Mouse (Mus musculus): ENCODE measurements at regions not wholly inside any gene's neighbourhood (a gene's known extent, or its start where the extent isn't known, plus 50 kb on each side); places are given as distances from the start of the nearest gene placed in this dataset.
A peak's percentile ranks its signal among the peaks of the same experiment; 100 is the strongest.

- DNase-seq (ENCODE audit: low spot score) = no peak
- Histone ChIP-seq H3K4me1 (peaks cover 49% of the 10 kb centered on the region), H3K27ac (0 out of 2 replicates have a peak overlapping the region, but pooled peaks have one; percentile 10), H3K27me3 (ENCODE audit: low read depth, poor library complexity, severe bottlenecking) (no peaks in the 10 kb centered on the region), H3K36me3 (no peaks in the 10 kb centered on the region), H3K9me3 (replicated peaks) (no peaks in the 10 kb centered on the region), H3K4me3 (no peak overlapping the region)
- 70% methylated on average over 5 of the region's 5 CpGs for WGBS
These were observed 185.0 kb downstream of the Gadd45g start for GRCm38 (mm10) chr13:52031465-52031864.

DNA sequence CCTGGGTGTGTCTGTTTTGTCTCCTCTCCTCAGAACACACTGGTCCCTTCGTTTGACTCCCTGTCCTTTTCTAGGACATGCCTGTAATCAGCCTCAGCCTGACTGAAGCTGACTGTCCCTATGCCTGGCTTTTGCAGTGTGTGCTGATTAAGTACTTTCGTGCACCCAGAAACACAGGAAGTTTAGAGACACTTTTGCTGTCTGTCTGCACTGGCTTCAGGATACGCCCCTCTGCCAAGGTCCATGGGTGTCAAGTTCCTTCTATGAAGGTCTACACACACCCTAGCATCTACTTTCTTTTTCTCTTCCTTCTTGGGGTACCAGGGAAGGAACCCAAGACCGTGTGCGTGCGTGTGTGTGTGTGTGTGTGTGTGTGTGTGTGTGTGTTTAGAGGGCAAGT, 189.3 kb downstream of the Gadd45g start:
- peaks cover 13% of the 10 kb centered on the region for H3K4me1 ChIP-seq
- H3K27ac ChIP-seq = no peak overlapping the region
- 79% methylated on average over 6 of the region's 6 CpGs for WGBS
- H3K36me3 ChIP-seq = no peaks in the 10 kb centered on the region
- DNase-seq (ENCODE audit: low spot score) = no peak
- H3K27me3 ChIP-seq (ENCODE audit: low read depth, poor library complexity, severe bottlenecking) = no peaks in the 10 kb centered on the region
- H3K9me3 ChIP-seq (replicated peaks) = no peaks in the 10 kb centered on the region
- H3K4me3 ChIP-seq = no peak overlapping the region

GRCm38 (mm10) chr13:52036351-52036750, 189.9 kb downstream of the Gadd45g start:
- H3K4me1 ChIP-seq = peaks cover 11% of the 10 kb centered on the region
- no peaks in the 10 kb centered on the region for H3K9me3 ChIP-seq (replicated peaks)
- no peaks in the 10 kb centered on the region for H3K36me3 ChIP-seq
- 82% methylated on average over 5 of the region's 5 CpGs for WGBS
- H3K4me3 ChIP-seq = no peak overlapping the region
- H3K27ac ChIP-seq = no peak overlapping the region
- H3K27me3 ChIP-seq (ENCODE audit: low read depth, poor library complexity, severe bottlenecking) = no peaks in the 10 kb centered on the region
- no peak for DNase-seq (ENCODE audit: low spot score)

DNA sequence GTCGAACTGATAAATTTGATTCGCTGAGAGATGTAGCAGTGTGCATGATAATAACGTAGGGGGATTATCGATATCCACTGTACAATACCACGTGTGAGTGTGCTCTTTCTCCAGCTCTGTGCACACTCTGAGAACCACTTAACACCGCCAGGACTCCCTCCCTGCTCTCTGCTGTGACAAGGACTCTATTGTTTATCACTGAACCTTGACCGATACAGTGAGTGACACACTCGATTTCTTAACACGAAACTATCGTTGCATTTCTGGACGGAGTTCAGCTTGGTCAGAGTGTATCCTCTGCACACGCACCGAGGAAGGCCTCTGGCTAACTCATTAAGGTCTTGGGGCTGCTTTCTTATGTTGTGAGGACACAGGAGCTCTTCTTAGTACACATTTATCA, 190.7 kb downstream of the Gadd45g start:
- H3K9me3 ChIP-seq (replicated peaks) = no peaks in the 10 kb centered on the region
- no peak for DNase-seq (ENCODE audit: low spot score)
- H3K4me1 ChIP-seq = peaks cover 11% of the 10 kb centered on the region
- no peak overlapping the region for H3K4me3 ChIP-seq
- H3K36me3 ChIP-seq = no peaks in the 10 kb centered on the region
- WGBS = 90% methylated on average over 13 of the region's 13 CpGs
- no peak overlapping the region for H3K27ac ChIP-seq
- no peaks in the 10 kb centered on the region for H3K27me3 ChIP-seq (ENCODE audit: low read depth, poor library complexity, severe bottlenecking)

- H3K27ac ChIP-seq = peak overlapping the region; percentile 20; the same call in 1 of the 2 replicates
- no peaks in the 10 kb centered on the region for H3K36me3 ChIP-seq
- no peaks in the 10 kb centered on the region for H3K27me3 ChIP-seq (ENCODE audit: low read depth, poor library complexity, severe bottlenecking)
- H3K4me1 ChIP-seq = peaks cover 18% of the 10 kb centered on the region
- no peak for DNase-seq (ENCODE audit: low spot score)
- H3K9me3 ChIP-seq (replicated peaks) = no peaks in the 10 kb centered on the region
- WGBS = 72% methylated on average over 15 of the region's 15 CpGs
- no peak overlapping the region for H3K4me3 ChIP-seq
These were observed 195.3 kb downstream of the Gadd45g start for GRCm38 (mm10) chr13:52041467-52042421.

GRCm38 (mm10) chr13:52042867-52043266, 196.4 kb downstream of the Gadd45g start:
- 95% methylated on average over 3 of the region's 3 CpGs for WGBS

DNA sequence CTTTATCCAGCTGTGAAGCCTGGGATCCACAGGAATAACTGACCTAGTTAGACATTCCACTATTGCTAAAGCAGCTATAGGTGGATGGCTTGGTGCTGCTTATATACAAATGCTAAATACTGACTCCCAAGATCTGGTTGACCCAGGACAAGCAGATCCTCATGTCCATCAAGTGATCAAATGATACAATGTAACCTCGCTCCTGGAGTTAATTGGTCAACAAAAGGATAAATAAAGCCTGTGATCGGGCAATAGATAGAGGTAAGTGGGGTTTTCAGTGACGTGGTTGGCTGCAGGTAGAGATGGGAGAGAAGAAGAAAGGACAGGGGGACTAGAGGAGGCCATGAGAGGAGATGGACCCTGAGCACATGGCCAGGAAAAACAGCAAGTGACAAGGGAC, 197.4 kb downstream of the Gadd45g start:
- Histone ChIP-seq H3K27ac (no peak overlapping the region), H3K27me3 (ENCODE audit: low read depth, poor library complexity, severe bottlenecking) (no peaks in the 10 kb centered on the region), H3K4me1 (peaks cover 27% of the 10 kb centered on the region), H3K4me3 (no peak overlapping the region), H3K36me3 (no peaks in the 10 kb centered on the region), H3K9me3 (replicated peaks) (no peaks in the 10 kb centered on the region)
- no peak for DNase-seq (ENCODE audit: low spot score)
- 85% methylated on average over 3 of the region's 3 CpGs for WGBS

More at GRCm38 (mm10) chr13:52042867-52043266, 196.4 kb downstream of the Gadd45g start:
- Histone ChIP-seq H3K36me3 (no peaks in the 10 kb centered on the region), H3K27ac (no peak overlapping the region), H3K4me3 (no peak overlapping the region), H3K4me1 (peaks cover 27% of the 10 kb centered on the region), H3K9me3 (replicated peaks) (no peaks in the 10 kb centered on the region), H3K27me3 (ENCODE audit: low read depth, poor library complexity, severe bottlenecking) (no peaks in the 10 kb centered on the region)
- DNase-seq (ENCODE audit: low spot score) = no peak

DNA sequence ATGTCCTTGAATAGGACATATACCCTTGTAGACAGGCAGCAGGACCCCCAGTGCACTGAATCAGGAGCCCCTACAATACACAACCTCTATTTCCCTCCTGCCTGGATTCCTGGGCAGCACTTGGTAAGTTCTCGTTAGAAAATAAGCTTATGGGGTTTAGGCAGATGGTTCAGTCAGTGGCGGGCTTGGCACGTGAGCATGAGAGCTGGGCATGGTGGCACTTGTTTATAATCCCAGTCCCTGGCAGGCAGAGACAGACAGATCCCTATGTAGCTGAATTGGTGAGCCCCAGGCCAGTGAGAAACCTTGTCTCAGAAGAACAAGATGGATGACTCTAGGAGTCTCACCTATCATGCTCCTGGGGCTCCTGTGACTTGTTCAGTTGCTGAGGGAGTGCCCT, 198.9 kb downstream of the Gadd45g start:
- no peaks in the 10 kb centered on the region; the same call in 1 of the 2 replicates for H3K9me3 ChIP-seq (replicated peaks)
- peaks cover 27% of the 10 kb centered on the region for H3K4me1 ChIP-seq
- H3K4me3 ChIP-seq = no peak overlapping the region
- 86% methylated on average over 3 of the region's 3 CpGs for WGBS
- H3K36me3 ChIP-seq = no peaks in the 10 kb centered on the region
- no peaks in the 10 kb centered on the region for H3K27me3 ChIP-seq (ENCODE audit: low read depth, poor library complexity, severe bottlenecking)
- DNase-seq (ENCODE audit: low spot score) = no peak
- H3K27ac ChIP-seq = no peak overlapping the region

DNA sequence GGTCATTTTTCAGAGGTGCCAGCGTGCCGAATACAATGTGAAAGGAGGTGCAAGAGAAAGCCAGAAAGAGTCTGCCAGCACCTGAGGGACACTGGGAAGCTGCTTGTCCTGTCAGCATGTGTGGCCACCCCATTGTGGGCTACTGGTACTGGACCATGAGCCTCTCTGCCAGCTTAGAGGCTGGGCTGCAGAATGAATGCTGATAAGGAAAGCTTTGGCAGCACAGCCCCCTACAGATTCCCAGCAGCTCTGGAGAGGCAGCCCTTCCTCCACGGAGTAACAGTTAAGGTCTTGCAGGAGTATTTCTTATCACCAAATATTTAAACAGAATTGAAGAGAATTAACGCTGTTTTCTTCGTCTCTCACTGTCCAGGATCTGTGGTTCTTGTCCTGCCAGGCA, 199.5 kb downstream of the Gadd45g start:
- no peaks in the 10 kb centered on the region; the same call in 1 of the 2 replicates for H3K9me3 ChIP-seq (replicated peaks)
- H3K27ac ChIP-seq = 0 out of 2 replicates have a peak overlapping the region, but pooled peaks have one; percentile 7
- 75% methylated on average over 5 of the region's 5 CpGs for WGBS
- no peak overlapping the region for H3K4me3 ChIP-seq
- no peak for DNase-seq (ENCODE audit: low spot score)
- peaks cover 27% of the 10 kb centered on the region for H3K4me1 ChIP-seq
- H3K36me3 ChIP-seq = no peaks in the 10 kb centered on the region
- H3K27me3 ChIP-seq (ENCODE audit: low read depth, poor library complexity, severe bottlenecking) = no peaks in the 10 kb centered on the region

DNA sequence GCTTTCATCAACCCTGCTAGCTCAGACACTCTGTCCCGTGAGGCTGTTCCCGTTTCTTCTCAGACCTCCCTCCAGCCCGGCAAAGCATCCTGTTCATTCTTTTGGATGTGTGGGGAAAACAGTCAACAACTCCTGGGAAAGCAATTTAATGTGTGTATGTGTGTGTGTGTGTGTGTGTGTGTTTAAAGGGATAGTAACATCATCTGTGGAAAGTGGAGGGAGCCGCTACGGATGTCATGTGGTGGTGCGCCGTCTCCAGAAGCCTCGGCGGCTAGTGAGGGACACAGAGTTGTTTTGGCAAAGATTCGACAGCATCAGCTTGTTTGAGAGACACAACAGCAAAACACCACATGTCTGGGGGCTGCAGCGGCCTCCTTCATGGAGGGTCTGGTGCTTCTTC, 200.2 kb downstream of the Gadd45g start:
- Histone ChIP-seq H3K9me3 (replicated peaks) (no peaks in the 10 kb centered on the region; the same call in 1 of the 2 replicates), H3K27me3 (ENCODE audit: low read depth, poor library complexity, severe bottlenecking) (no peaks in the 10 kb centered on the region), H3K4me1 (peaks cover 21% of the 10 kb centered on the region), H3K36me3 (no peaks in the 10 kb centered on the region), H3K27ac (no peak overlapping the region; the same call in 1 of the 2 replicates), H3K4me3 (no peak overlapping the region)
- DNase-seq (ENCODE audit: low spot score) = no peak
- 81% methylated on average over 11 of the region's 11 CpGs for WGBS

DNA sequence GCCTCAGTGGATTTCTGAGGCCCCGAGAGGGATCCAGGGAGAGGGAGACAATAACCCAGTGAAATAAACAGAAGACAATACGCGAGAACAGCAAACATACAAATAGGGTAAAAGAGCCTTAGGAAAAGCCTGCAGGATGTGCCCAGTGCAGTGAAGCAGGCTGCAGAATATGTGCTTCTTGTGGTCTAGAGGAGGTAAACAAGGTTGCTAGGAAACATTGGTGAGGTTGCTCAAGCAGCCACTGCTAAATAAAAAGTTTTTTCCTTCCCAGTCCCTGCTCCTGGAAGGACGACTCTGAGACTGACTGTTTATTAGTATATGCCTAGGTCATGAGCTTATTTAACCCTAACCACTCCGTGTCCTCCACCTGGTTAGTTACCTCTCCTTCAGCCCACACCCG, 201.5 kb downstream of the Gadd45g start:
- no peaks in the 10 kb centered on the region for H3K36me3 ChIP-seq
- WGBS = 82% methylated on average over 6 of the region's 6 CpGs
- no peak overlapping the region for H3K4me3 ChIP-seq
- no peaks in the 10 kb centered on the region for H3K27me3 ChIP-seq (ENCODE audit: low read depth, poor library complexity, severe bottlenecking)
- 0 out of 2 replicates have a peak overlapping the region, but pooled peaks have one; percentile 17 for H3K27ac ChIP-seq
- no peaks in the 10 kb centered on the region; the same call in 1 of the 2 replicates for H3K9me3 ChIP-seq (replicated peaks)
- DNase-seq (ENCODE audit: low spot score) = no peak
- H3K4me1 ChIP-seq = peaks cover 18% of the 10 kb centered on the region

GRCm38 (mm10) chr13:52048777-52049176, 202.3 kb downstream of the Gadd45g start:
- Histone ChIP-seq H3K4me1 (peaks cover 18% of the 10 kb centered on the region), H3K27ac (0 out of 2 replicates have a peak overlapping the region, but pooled peaks have one; percentile 17), H3K36me3 (no peaks in the 10 kb centered on the region), H3K27me3 (ENCODE audit: low read depth, poor library complexity, severe bottlenecking) (no peaks in the 10 kb centered on the region), H3K4me3 (no peak overlapping the region), H3K9me3 (replicated peaks) (no peaks in the 10 kb centered on the region; the same call in 1 of the 2 replicates)
- no peak for DNase-seq (ENCODE audit: low spot score)
- WGBS = 86% methylated on average over 3 of the region's 3 CpGs

GRCm38 (mm10) chr13:52049249-52049648, 202.8 kb downstream of the Gadd45g start:
- peaks cover 18% of the 10 kb centered on the region for H3K4me1 ChIP-seq
- no peak overlapping the region for H3K4me3 ChIP-seq
- H3K9me3 ChIP-seq (replicated peaks) = no peaks in the 10 kb centered on the region; the same call in 1 of the 2 replicates
- DNase-seq (ENCODE audit: low spot score) = no peak
- H3K36me3 ChIP-seq = no peaks in the 10 kb centered on the region
- H3K27ac ChIP-seq = no peak overlapping the region
- no peaks in the 10 kb centered on the region for H3K27me3 ChIP-seq (ENCODE audit: low read depth, poor library complexity, severe bottlenecking)
- 97% methylated on average over 2 of the region's 2 CpGs for WGBS
